Mouse (Mus musculus) MEL (cell line): ENCODE data around the gene Cracr2a. TPM values are rescaled to one million over a fixed set of nuclear protein-coding genes. Genes with fewer than 3 reads are reported as not detected.

ENCODE experiments used
- DNase-seq: peaks from one replicate; pipeline ENCODE4 v3.0.0; 2011; ENCODE audit warnings: low read depth, low spot score
- H3K27ac ChIP-seq: 2 replicates; pipeline ENCODE4 v1.5.1; 2012; ENCODE audit warnings: low read depth, mild to moderate bottlenecking, control low read depth, low read length, moderate library complexity; ENCODE audit not compliant: control insufficient read depth
- H3K27me3 ChIP-seq, 2 experiments: fragments of 150-350 bp in 1 of 2; sonication (generic) in 1 of 2; 2 replicates each; pipeline ENCODE4 v1.6.1; 2012; ENCODE audit warnings: low read length in 2 of 2, mild to moderate bottlenecking in 2 of 2, improper control_type of control experiment in 1 of 2, moderate library complexity in 1 of 2; ENCODE audit not compliant: insufficient read depth in 2 of 2, control insufficient read depth in 1 of 2
- H3K36me3 ChIP-seq, 2 experiments: 2 replicates each; pipeline ENCODE4 v1.6.1; 2012 to 2014; ENCODE audit warnings: low read length in 2 of 2, improper control_type of control experiment in 1 of 2, inconsistent platforms in 1 of 2, mild to moderate bottlenecking in 1 of 2; ENCODE audit not compliant: insufficient read depth in 2 of 2, control insufficient read depth in 1 of 2
- H3K4me1 ChIP-seq, 2 experiments: fragments of 150-350 bp in 1 of 2; sonication (generic) in 1 of 2; 2 replicates each; pipeline ENCODE4 v1.6.1; 2012; ENCODE audit warnings: low read length in 2 of 2, improper control_type of control experiment in 1 of 2, mild to moderate bottlenecking in 1 of 2; ENCODE audit not compliant: insufficient read depth in 2 of 2, control insufficient read depth in 1 of 2
- H3K4me3 ChIP-seq, 2 experiments: fragments of 150-350 bp in 1 of 2; sonication (generic) in 1 of 2; 2 replicates each; pipeline ENCODE4 v1.5.1; 2012; ENCODE audit warnings: low read depth in 2 of 2, low read length in 2 of 2, mild to moderate bottlenecking in 2 of 2, moderate library complexity in 2 of 2, control low read depth in 1 of 2, improper control_type of control experiment in 1 of 2; ENCODE audit not compliant: control insufficient read depth in 1 of 2, insufficient read depth in 1 of 2
- H3K79me2 ChIP-seq: 2 replicates; pipeline ENCODE4 v1.6.1; 2012; ENCODE audit warnings: mild to moderate bottlenecking, low read length, moderate library complexity; ENCODE audit not compliant: control insufficient read depth, poor library complexity, insufficient read depth
- H3K9ac ChIP-seq: 2 replicates; pipeline ENCODE4 v1.6.1; 2012; ENCODE audit warnings: low read depth, mild to moderate bottlenecking, control low read depth, low read length, moderate library complexity; ENCODE audit not compliant: control insufficient read depth, poor library complexity, severe bottlenecking
- H3K9me3 ChIP-seq: fragments of 150-350 bp; sonication (generic); replicated peaks from 2 replicates; pipeline ENCODE4 v1.6.1; 2012; ENCODE audit warnings: mild to moderate bottlenecking, low read length, improper control_type of control experiment, moderate library complexity; ENCODE audit not compliant: insufficient read depth
- CTCF ChIP-seq, 3 experiments: IDR thresholded peaks in 2 of 3; conservative IDR thresholded peaks in 1 of 3; 2 replicates each; pipeline ENCODE4 v1.5.1; 2011 to 2012; ENCODE audit warnings: low read length in 3 of 3, low read depth in 2 of 3, mild to moderate bottlenecking in 2 of 3, improper control_type of control experiment in 1 of 3, inconsistent platforms in 1 of 3, mixed read lengths in 1 of 3, moderate library complexity in 1 of 3; ENCODE audit not compliant: control insufficient read depth in 1 of 3, insufficient read depth in 1 of 3, poor library complexity in 1 of 3, severe bottlenecking in 1 of 3
- ELF1 ChIP-seq: IDR thresholded peaks from 2 replicates; pipeline ENCODE4 v1.6.1; 2014; ENCODE audit warnings: low read depth, mild to moderate bottlenecking, inconsistent platforms, low read length, improper control_type of control experiment, moderate library complexity
- EP300 ChIP-seq, 2 experiments: IDR thresholded peaks; 2 replicates each; pipeline ENCODE4 v1.6.1; 2011; ENCODE audit warnings: improper control_type of control experiment in 2 of 2, low read length in 2 of 2, low read depth in 1 of 2, mild to moderate bottlenecking in 1 of 2
- GABPA ChIP-seq: IDR thresholded peaks from 2 replicates; pipeline ENCODE4 v1.6.1; 2012; ENCODE audit warnings: low read depth, mild to moderate bottlenecking, inconsistent platforms, low read length, improper control_type of control experiment, moderate library complexity
- GATA1 ChIP-seq: IDR thresholded peaks from 2 replicates; pipeline ENCODE4 v1.6.1; 2011; ENCODE audit warnings: low read depth, low read length, improper control_type of control experiment
- MAFK ChIP-seq: IDR thresholded peaks from 2 replicates; pipeline ENCODE4 v1.6.1; 2011; ENCODE audit warnings: low read depth, mild to moderate bottlenecking, low read length, improper control_type of control experiment, borderline replicate concordance
- MXI1 ChIP-seq: IDR thresholded peaks from 2 replicates; pipeline ENCODE4 v1.6.1; 2011; ENCODE audit warnings: mild to moderate bottlenecking, low read depth, low read length, improper control_type of control experiment
- NRF1 ChIP-seq: IDR thresholded peaks from 2 replicates; pipeline ENCODE4 v1.6.1; 2014; ENCODE audit warnings: low read depth, mild to moderate bottlenecking, inconsistent platforms, low read length, improper control_type of control experiment, moderate library complexity; ENCODE audit not compliant: poor library complexity, insufficient read depth, severe bottlenecking
- RAD21 ChIP-seq: IDR thresholded peaks from 2 replicates; pipeline ENCODE4 v1.6.1; 2011; ENCODE audit warnings: mild to moderate bottlenecking, low read depth, low read length, improper control_type of control experiment
- RCOR1 ChIP-seq: IDR thresholded peaks from 2 replicates; pipeline ENCODE4 v1.6.1; 2012; ENCODE audit warnings: low read depth, mild to moderate bottlenecking, inconsistent platforms, low read length, improper control_type of control experiment
- SMC3 ChIP-seq: IDR thresholded peaks from 2 replicates; pipeline ENCODE4 v1.6.1; 2011; ENCODE audit warnings: low read depth, low read length, improper control_type of control experiment
- ZC3H11A ChIP-seq: IDR thresholded peaks from 2 replicates; pipeline ENCODE4 v1.6.1; 2012; ENCODE audit warnings: low read depth, mild to moderate bottlenecking, inconsistent platforms, low read length, improper control_type of control experiment
- polyA plus RNA-seq, 2 experiments: library from polyadenylated mRNA; stranded (reverse) in 1 of 2; unstranded in 1 of 2; fragments of >175 nt in 1 of 2; fragments of >200 nt in 1 of 2; gene quantifications; 2 replicates each; pipeline versions ENCODE4 v1.2.1 to v1.2.4; 2012; ENCODE audit warnings: low replicate concordance in 2 of 2, low read depth in 1 of 2; ENCODE audit not compliant: insufficient read length in 2 of 2, insufficient read depth in 1 of 2, missing spikeins in 1 of 2
- total RNA-seq: library from RNA; depleted of rRNA; stranded (reverse); fragments of 300-350 nt; gene quantifications from 2 replicates; pipeline ENCODE4 v1.2.3, GENCODE M21; 2012

The Cracr2a gene
- total and polyA plus RNA-seq, 3 experiments = 2.2 to 3.1 TPM; not detected in 1

DNA sequence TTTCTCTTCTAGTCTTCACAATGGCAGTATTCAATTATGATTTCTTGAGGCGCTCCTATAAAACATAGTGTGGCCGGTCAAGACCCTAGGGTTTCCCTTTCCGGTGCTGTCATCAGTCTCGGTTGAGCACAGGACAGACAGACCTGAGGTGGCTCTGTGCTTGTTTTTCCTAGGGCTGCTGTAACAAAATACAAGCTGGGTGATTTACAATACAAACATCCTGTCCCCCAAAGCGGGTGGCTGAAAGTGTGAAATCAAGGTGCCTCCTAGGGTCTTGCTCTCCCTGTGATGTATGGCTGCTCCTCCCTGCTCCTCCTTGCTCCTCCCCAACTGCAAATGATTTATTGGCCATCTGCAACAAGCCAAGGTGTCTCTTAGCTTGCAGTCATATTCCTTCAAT is 17.7 kb downstream of the Cracr2a start:
- H3K4me3 ChIP-seq = no peak overlapping the region
- no peak overlapping the region for H3K27ac ChIP-seq
- TF ChIP-seq GABPA = no peak
- H3K79me2 ChIP-seq = no peaks in the 10 kb centered on the region
- no peaks in the 10 kb centered on the region; a peak in 1 of 4 replicates for H3K36me3 ChIP-seq
- H3K9me3 ChIP-seq = no peaks in the 10 kb centered on the region
- no peak for DNase-seq
- no peaks in the 10 kb centered on the region for H3K4me1 ChIP-seq
- H3K27me3 ChIP-seq = no peaks in the 10 kb centered on the region
- no peak overlapping the region for H3K9ac ChIP-seq

DNA sequence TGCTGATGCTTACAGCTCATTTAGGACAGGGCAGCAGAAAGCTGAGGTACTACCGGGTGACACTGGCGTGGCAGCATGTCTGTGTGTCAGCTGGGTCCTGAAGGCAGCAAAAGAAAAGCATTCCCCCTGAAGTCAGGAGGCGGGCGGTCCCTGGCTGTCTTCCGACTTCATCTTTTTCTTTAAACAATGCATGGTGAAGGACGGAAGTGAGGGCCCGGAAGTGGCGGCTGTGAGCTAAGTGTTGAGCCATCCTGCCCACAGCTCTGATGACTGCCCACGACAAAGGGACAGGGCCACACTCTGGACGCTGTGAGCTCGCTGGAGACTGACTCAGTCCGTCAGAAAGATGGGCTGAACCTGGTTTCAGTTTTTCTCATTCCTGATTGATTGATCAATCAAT is 20.8 kb downstream of the Cracr2a start:
- Histone ChIP-seq H3K36me3 (no peaks in the 10 kb centered on the region; a peak in 1 of 4 replicates), H3K27me3 (no peaks in the 10 kb centered on the region), H3K9me3 (no peaks in the 10 kb centered on the region), H3K27ac (no peak overlapping the region), H3K79me2 (no peaks in the 10 kb centered on the region), H3K9ac (no peak overlapping the region), H3K4me3 (no peak overlapping the region), H3K4me1 (no peaks in the 10 kb centered on the region)
- TF ChIP-seq GABPA (no peak), ELF1 (no peak)
- no peak for DNase-seq

DNA sequence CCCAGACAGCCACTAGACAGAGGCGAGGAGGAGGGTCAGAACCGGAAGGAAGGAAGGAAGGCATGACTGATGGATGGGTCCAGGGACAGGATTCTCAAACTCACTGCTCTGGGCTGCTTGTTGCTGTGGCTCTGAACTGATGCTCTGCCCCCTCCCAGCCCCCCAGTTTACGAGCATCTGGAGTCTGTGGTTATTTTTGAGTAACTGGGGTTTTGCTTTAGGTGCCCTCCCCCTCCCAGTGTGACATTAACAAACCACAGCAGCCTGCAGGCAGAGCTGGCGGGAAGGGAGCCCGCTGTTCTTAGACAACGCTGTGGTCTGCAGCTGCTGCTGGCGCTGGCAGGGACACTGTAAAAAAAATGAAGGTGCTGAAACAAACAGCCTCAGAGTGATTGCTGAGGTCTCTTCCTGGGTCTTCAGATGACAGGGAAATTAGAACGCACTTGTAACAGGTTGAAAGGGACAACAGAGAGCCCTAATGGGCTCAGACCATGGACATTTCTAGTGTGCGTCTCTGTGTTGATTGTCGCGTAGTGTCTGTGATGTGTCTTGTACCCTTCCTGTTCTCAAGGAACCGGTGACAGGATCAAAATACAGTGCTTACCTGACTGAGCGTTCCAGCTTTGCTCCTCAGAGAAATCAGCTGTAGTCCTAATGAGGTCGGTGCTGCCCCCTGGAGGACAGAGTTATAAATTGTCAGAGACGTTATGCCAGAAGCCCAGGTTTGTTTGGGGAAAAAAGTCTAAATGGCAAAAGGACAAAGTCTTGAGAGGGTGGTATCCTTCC is 21.4 kb downstream of the Cracr2a start:
- DNase-seq = peak; percentile 67
- Histone ChIP-seq H3K79me2 (no peaks in the 10 kb centered on the region), H3K27me3 (no peaks in the 10 kb centered on the region), H3K36me3 (no peaks in the 10 kb centered on the region; a peak in 1 of 4 replicates), H3K4me3 (no peak overlapping the region), H3K4me1 (no peaks in the 10 kb centered on the region), H3K27ac (no peak overlapping the region), H3K9me3 (no peaks in the 10 kb centered on the region), H3K9ac (no peak overlapping the region)
- TF ChIP-seq MAFK = no peak
- no peak for TF ChIP-seq GATA1
- TF ChIP-seq RCOR1 = no peak
- TF ChIP-seq ZC3H11A = 0 out of 2 replicates have a peak, but pooled peaks have one; percentile 18
- TF ChIP-seq MXI1 = no peak
- TF ChIP-seq NRF1 = no peak
- TF ChIP-seq CTCF (IDR thresholded peaks at IDR 0.05 in 2 of 3, conservative IDR thresholded peaks at IDR 0.05 in 1 of 3; ENCODE audit: control insufficient read depth in 1 of 3, insufficient read depth in 1 of 3, low read depth in 2 of 3, low read length in 3 of 3, poor library complexity in 1 of 3, severe bottlenecking in 1 of 3) = peak; percentile 54 to 81 (median 64)
- TF ChIP-seq SMC3 = peak; percentile 82
- TF ChIP-seq EP300 (IDR thresholded peaks at IDR 0.05; ENCODE audit: low read depth in 1 of 2, low read length in 2 of 2) = no peak
- TF ChIP-seq RAD21 = peak; percentile 54
